Mouse (Mus musculus): ENCODE results near the gene Smg5. TPM values are rescaled to one million over a fixed set of nuclear protein-coding genes. Genes with fewer than 3 reads are reported as not detected.

Gene Smg5
- 35.6 TPM for polyA plus RNA-seq (2017; shearing (Covaris generic))

GRCm38 (mm10) chr3:88336058-88337013, at the start of gene Smg5, which contains the start of gene Tmem79:
Smg5 (plus strand) TSS chr3:88336260.
Tmem79 (minus strand) TSS chr3:88336148.

GRCm38 (mm10) chr3:88287110-88287509, 49.0 kb upstream of the Smg5 start, which contains the start of gene Gm38392:
Gm38392 (minus strand) TSS chr3:88287210.

DNA sequence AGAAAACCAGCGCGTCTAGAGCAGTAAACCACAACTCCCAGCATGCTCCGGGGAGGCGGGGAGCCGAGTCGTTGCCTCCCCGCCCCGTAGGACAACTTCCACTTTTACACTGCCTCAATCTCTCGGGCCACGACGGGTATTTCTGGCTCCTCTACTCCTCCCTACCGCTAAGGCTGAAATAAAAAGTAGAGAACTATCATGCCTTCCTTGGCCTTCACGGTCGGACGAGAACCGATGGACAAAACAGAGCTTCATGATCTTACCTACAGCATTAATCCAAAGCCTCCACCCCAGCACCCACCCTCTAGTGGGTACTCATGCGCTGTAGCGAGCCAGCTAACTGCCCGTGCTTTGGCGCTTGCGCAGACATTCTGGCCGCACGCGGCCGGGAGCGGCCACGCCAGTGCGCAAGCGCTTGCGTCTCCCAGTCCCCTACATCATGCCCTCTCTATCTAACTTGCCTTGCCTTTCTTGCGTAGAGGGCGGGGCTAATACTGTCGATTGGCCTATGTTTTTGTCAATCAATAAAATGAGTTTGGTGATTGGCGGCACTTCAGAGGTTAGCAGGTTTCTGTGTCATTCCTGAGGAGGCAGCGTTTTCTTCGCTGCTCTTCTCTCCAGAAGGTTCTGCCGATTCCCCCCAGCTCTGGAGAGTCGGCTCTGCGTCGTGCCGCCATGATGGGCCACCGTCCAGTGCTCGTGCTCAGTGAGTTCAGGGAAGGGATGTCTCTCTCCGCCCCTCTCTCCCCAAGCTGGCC, 39.3 kb upstream of the Smg5 start, which contains the start of the genes Tsacc and Cct3:
TSS of gene Tsacc (minus strand) at position 439 of the 758 bp plus-strand sequence.
TSS of gene Cct3 (plus strand) at position 556 of the 758 bp plus-strand sequence.

GRCm38 (mm10) chr3:88324951-88325405, 11.1 kb upstream of the Smg5 start, which contains the start of gene Glmp:
Glmp (plus strand) TSS chr3:88325023.

DNA sequence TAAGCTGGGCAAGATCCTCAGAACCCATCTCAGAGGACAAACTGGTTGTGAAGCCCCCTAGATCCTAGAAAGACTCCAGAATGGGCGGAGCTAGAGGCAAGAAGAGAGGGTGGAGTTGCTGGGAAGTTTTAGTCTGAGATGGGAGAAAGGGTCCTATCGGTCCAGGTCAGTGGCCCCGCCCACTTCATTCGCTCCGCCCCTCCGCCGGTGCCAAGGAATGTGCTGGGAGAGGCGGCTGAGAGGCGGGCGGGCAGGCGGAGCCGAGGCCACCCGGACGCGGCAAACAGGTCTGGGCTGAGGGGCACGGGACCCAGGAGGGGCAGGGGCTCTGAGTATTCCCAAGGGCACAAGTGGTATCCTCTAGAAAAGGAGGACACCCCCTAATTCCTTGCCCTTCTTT, 28.3 kb downstream of the Smg5 start, which contains the start of gene Paqr6:
TSS of gene Paqr6 (plus strand) at position 248 of the 400 bp plus-strand sequence.

DNA sequence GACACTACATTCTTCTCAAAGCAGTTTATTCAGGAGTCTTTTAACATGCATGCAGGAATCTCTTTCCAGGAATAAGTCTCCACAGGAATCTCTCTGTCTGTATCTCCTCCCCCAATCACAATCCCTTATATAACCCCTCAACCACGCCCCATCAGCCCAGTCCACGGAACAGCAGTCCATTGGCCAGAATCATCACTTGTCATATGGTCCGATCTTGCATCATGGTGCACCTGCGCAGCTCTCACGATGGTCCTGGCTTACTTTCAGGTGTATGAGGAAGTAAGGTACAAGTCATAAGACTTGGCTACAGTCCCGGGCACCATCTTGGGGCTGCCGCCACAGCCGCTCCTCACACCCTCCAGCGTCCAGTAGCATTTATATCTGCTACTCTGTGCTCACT, 36.6 kb downstream of the Smg5 start, which contains the start of gene Bglap3:
TSS of gene Bglap3 (minus strand) at position 101 of the 400 bp plus-strand sequence.

GRCm38 (mm10) chr3:88378599-88378998, 42.5 kb downstream of the Smg5 start, which contains the start of gene Bglap2:
Bglap2 (minus strand) TSS chr3:88378699.

DNA sequence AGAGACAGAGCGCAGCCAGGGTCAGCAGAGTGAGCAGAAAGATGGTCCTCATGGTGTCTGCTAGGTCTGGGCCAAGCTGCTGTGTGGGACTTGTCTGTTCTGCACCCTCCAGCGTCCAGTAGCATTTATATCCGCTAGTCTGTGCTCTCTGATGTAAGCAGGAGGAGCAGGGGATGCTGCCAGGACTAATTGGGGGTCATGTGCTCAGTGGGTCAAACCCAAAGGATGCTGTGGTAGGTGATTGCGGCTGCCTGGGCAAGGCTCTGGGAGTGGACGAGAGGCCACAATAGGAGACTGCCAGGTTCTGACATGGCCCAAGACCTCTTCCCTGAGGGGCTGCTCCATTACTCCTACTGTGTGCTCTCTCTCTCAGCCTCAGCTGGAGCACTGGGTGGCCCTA, 48.3 kb downstream of the Smg5 start, which contains the start of gene Bglap:
TSS of gene Bglap (minus strand) at position 101 of the 400 bp plus-strand sequence.

DNA sequence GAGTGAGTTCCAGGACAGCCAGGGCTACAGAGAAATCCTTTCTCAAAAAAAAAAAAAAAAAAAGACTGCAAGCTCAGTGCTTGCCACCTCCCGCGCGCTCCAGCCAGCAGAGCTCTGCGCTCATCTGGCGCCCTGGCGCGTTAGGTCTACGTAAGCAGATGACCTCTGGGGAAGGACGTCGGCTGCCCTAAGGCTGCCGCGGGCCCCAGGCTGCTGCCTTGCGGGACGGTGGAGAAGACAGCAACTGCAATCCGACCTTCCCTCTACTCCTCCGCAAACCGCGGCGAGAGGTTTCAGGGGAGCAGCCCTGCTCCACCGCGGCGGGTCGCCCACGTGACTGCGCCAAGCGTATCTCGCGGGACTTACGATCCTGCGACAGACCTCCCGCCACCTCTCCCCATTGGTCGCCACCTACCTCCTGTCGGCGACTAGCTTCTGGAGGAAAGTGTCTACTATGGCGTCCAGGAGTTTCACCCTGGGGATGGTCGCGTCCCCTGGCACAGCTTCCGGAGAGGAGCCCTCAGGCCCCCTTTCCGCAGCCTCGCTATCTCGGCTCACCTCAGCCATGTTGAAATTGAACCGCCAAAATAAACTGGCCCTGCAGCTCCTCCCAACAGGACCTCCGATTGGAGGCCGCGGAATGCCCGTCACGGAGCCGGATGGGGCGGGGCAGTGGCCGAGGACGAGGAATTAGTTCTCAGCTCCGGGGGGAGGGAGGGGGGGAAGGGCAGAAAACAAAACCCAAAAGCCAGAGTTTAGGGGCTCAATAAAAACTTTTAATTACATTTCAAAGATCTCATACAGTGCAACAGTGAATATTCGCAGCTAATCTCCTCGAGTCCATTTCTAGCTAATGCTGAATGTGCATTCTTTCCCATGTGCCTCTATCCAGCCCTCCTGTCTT, 73.9 kb downstream of the Smg5 start, which contains the start of gene Pmf1:
TSS of gene Pmf1 (minus strand) at position 591 of the 904 bp plus-strand sequence.

Other genes with a start within 250 kb of the Smg5 start
- 168 TPM for gene Mef2d, start 193.9 kb upstream of the Smg5 start, polyA plus RNA-seq (2017; shearing (Covaris generic))
- gene Rhbg, start 81.6 kb upstream of the Smg5 start, polyA plus RNA-seq (2017; shearing (Covaris generic)), result not detected
- gene Gm38392, start 49.0 kb upstream of the Smg5 start, polyA plus RNA-seq (2017; shearing (Covaris generic)), result not detected
- gene Tsacc, start 39.3 kb upstream of the Smg5 start, polyA plus RNA-seq (2017; shearing (Covaris generic)), result 4.1 TPM
- 309 TPM for gene Cct3, start 39.1 kb upstream of the Smg5 start, polyA plus RNA-seq (2017; shearing (Covaris generic))
- gene Glmp, start 11.2 kb upstream of the Smg5 start, polyA plus RNA-seq (2017; shearing (Covaris generic)), result 191 TPM
- 0.46 TPM for gene Tmem79, start 112 bp upstream of the Smg5 start, polyA plus RNA-seq (2017; shearing (Covaris generic))
- gene Paqr6, start 28.3 kb downstream of the Smg5 start, polyA plus RNA-seq (2017; shearing (Covaris generic)), result not detected
- gene Bglap3, start 36.5 kb downstream of the Smg5 start, polyA plus RNA-seq (2017; shearing (Covaris generic)), result not detected
- not detected for gene Bglap2, start 42.4 kb downstream of the Smg5 start, polyA plus RNA-seq (2017; shearing (Covaris generic))
- gene Bglap, start 48.2 kb downstream of the Smg5 start, polyA plus RNA-seq (2017; shearing (Covaris generic)), result not detected
- gene Pmf1, start 74.1 kb downstream of the Smg5 start, polyA plus RNA-seq (2017; shearing (Covaris generic)), result 30.9 TPM
- gene Slc25a44, start 88.9 kb downstream of the Smg5 start, polyA plus RNA-seq (2017; shearing (Covaris generic)), result 14.6 TPM
- gene Sema4a, start 124.9 kb downstream of the Smg5 start, polyA plus RNA-seq (2017; shearing (Covaris generic)), result 162 TPM
- gene Lmna, start 173.7 kb downstream of the Smg5 start, polyA plus RNA-seq (2017; shearing (Covaris generic)), result 189 TPM
- 0.06 TPM for gene Mex3a, start 196.1 kb downstream of the Smg5 start, polyA plus RNA-seq (2017; shearing (Covaris generic))
- not detected for gene Rab25, start 212.0 kb downstream of the Smg5 start, polyA plus RNA-seq (2017; shearing (Covaris generic))
- 126 TPM for gene Lamtor2, start 216.8 kb downstream of the Smg5 start, polyA plus RNA-seq (2017; shearing (Covaris generic))
- gene Ubqln4, start 217.5 kb downstream of the Smg5 start, polyA plus RNA-seq (2017; shearing (Covaris generic)), result 35.6 TPM
- 65.0 TPM for gene Ssr2, start 239.6 kb downstream of the Smg5 start, polyA plus RNA-seq (2017; shearing (Covaris generic))